Mouse (Mus musculus): ENCODE measurements at regions not wholly inside any gene's neighbourhood (a gene's known extent, or its start where the extent isn't known, plus 50 kb on each side); places are given as distances from the start of the nearest gene placed in this dataset.
A peak's percentile ranks its signal among the peaks of the same experiment; 100 is the strongest.

- Histone ChIP-seq H3K4me3 (replicated peaks) (no peak overlapping the region), H3K27me3 (no peaks in the 10 kb centered on the region), H3K27ac (no peak overlapping the region), H3K4me1 (no peaks in the 10 kb centered on the region), H3K36me3 (no peaks in the 10 kb centered on the region), H3K9ac (no peak overlapping the region), H3K9me3 (replicated peaks) (no peaks in the 10 kb centered on the region), H3K4me2 (no peak overlapping the region)
- ATAC-seq (replicated peaks; ENCODE audit: low FRiP score), result no peak
- WGBS, result 90% methylated on average over 6 of the region's 6 CpGs
These were observed 111.2 kb upstream of the Spred1 start for GRCm38 (mm10) chr2:117010001-117010400.

GRCm38 (mm10) chr2:117010942-117011341 lies 110.2 kb upstream of the Spred1 start:
- no peaks in the 10 kb centered on the region for H3K36me3 ChIP-seq
- no peak overlapping the region for H3K9ac ChIP-seq
- no peak overlapping the region for H3K27ac ChIP-seq
- no peaks in the 10 kb centered on the region for H3K9me3 ChIP-seq (replicated peaks)
- H3K4me3 ChIP-seq (replicated peaks), result no peak overlapping the region
- H3K4me1 ChIP-seq, result no peaks in the 10 kb centered on the region
- no peak for ATAC-seq (replicated peaks; ENCODE audit: low FRiP score)
- H3K27me3 ChIP-seq, result no peaks in the 10 kb centered on the region
- H3K4me2 ChIP-seq, result no peak overlapping the region

GRCm38 (mm10) chr2:117017921-117018651 lies 103.1 kb upstream of the Spred1 start:
- Histone ChIP-seq H3K4me2 (no peak overlapping the region), H3K9me3 (replicated peaks) (no peaks in the 10 kb centered on the region), H3K9ac (no peak overlapping the region), H3K4me1 (peaks cover 15% of the 10 kb centered on the region), H3K27ac (peak overlapping the region; percentile 80), H3K36me3 (no peaks in the 10 kb centered on the region), H3K4me3 (replicated peaks) (no peak overlapping the region), H3K27me3 (no peaks in the 10 kb centered on the region)
- 49% methylated on average over 12 of the region's 12 CpGs for WGBS
- ATAC-seq (replicated peaks; ENCODE audit: low FRiP score), result peak; percentile 75

GRCm38 (mm10) chr2:117018917-117019538 lies 102.1 kb upstream of the Spred1 start:
- Histone ChIP-seq H3K4me3 (replicated peaks) (no peak overlapping the region), H3K27me3 (no peaks in the 10 kb centered on the region), H3K9ac (no peak overlapping the region), H3K27ac (peak overlapping the region; percentile 80), H3K9me3 (replicated peaks) (no peaks in the 10 kb centered on the region), H3K4me2 (no peak overlapping the region), H3K4me1 (peaks cover 15% of the 10 kb centered on the region), H3K36me3 (no peaks in the 10 kb centered on the region)
- peak; percentile 71 for ATAC-seq (replicated peaks; ENCODE audit: low FRiP score)
- WGBS, result 27% methylated on average over 6 of the region's 6 CpGs

GRCm38 (mm10) chr2:117019552-117019951 lies 101.6 kb upstream of the Spred1 start:
- Histone ChIP-seq H3K4me2 (no peak overlapping the region), H3K27me3 (no peaks in the 10 kb centered on the region), H3K4me1 (peaks cover 15% of the 10 kb centered on the region), H3K9me3 (replicated peaks) (no peaks in the 10 kb centered on the region), H3K4me3 (replicated peaks) (no peak overlapping the region), H3K27ac (peak overlapping the region; percentile 80; the same call in 1 of the 2 replicates), H3K9ac (no peak overlapping the region), H3K36me3 (no peaks in the 10 kb centered on the region)
- WGBS, result 89% methylated on average over 1 of the region's 1 CpGs
- no peak for ATAC-seq (replicated peaks; ENCODE audit: low FRiP score)

GRCm38 (mm10) chr2:117021787-117022186 lies 99.4 kb upstream of the Spred1 start:
- Histone ChIP-seq H3K27me3 (no peaks in the 10 kb centered on the region), H3K9me3 (replicated peaks) (no peaks in the 10 kb centered on the region), H3K27ac (no peak overlapping the region), H3K4me2 (no peak overlapping the region), H3K9ac (no peak overlapping the region), H3K4me1 (peaks cover 15% of the 10 kb centered on the region), H3K36me3 (no peaks in the 10 kb centered on the region), H3K4me3 (replicated peaks) (no peak overlapping the region)
- WGBS, result 31% methylated on average over 6 of the region's 6 CpGs
- ATAC-seq (replicated peaks; ENCODE audit: low FRiP score), result no peak

- WGBS, result 94% methylated on average over 1 of the region's 1 CpGs
- no peaks in the 10 kb centered on the region for H3K36me3 ChIP-seq
- no peak for ATAC-seq (replicated peaks; ENCODE audit: low FRiP score)
These were observed 97.7 kb upstream of the Spred1 start for GRCm38 (mm10) chr2:117023436-117023835.

GRCm38 (mm10) chr2:117027071-117027470 lies 94.1 kb upstream of the Spred1 start:
- no peak overlapping the region for H3K4me2 ChIP-seq
- 40% methylated on average over 4 of the region's 4 CpGs for WGBS
- H3K27ac ChIP-seq, result no peak overlapping the region

More at GRCm38 (mm10) chr2:117023436-117023835, 97.7 kb upstream of the Spred1 start:
- Histone ChIP-seq H3K4me2 (no peak overlapping the region), H3K9me3 (replicated peaks) (no peaks in the 10 kb centered on the region), H3K4me3 (replicated peaks) (no peak overlapping the region), H3K27ac (no peak overlapping the region), H3K27me3 (no peaks in the 10 kb centered on the region), H3K9ac (no peak overlapping the region), H3K4me1 (peaks cover 12% of the 10 kb centered on the region)

GRCm38 (mm10) chr2:117028771-117029170 lies 92.4 kb upstream of the Spred1 start:
- 32% methylated on average over 6 of the region's 6 CpGs for WGBS

More at GRCm38 (mm10) chr2:117027071-117027470, 94.1 kb upstream of the Spred1 start:
- H3K9ac ChIP-seq, result no peak overlapping the region
- H3K4me3 ChIP-seq (replicated peaks), result no peak overlapping the region
- peaks cover 3% of the 10 kb centered on the region for H3K4me1 ChIP-seq
- no peaks in the 10 kb centered on the region for H3K36me3 ChIP-seq
- no peaks in the 10 kb centered on the region for H3K27me3 ChIP-seq
- ATAC-seq (replicated peaks; ENCODE audit: low FRiP score), result no peak
- H3K9me3 ChIP-seq (replicated peaks), result no peaks in the 10 kb centered on the region

GRCm38 (mm10) chr2:117036197-117036872 lies 84.8 kb upstream of the Spred1 start:
- ATAC-seq (replicated peaks; ENCODE audit: low FRiP score), result no peak
- Histone ChIP-seq H3K27me3 (no peaks in the 10 kb centered on the region), H3K4me2 (no peak overlapping the region), H3K36me3 (no peaks in the 10 kb centered on the region), H3K4me3 (replicated peaks) (no peak overlapping the region), H3K27ac (0 out of 2 replicates have a peak overlapping the region, but pooled peaks have one; percentile 13), H3K9ac (no peak overlapping the region), H3K9me3 (replicated peaks) (no peaks in the 10 kb centered on the region), H3K4me1 (peaks cover 11% of the 10 kb centered on the region)
- WGBS, result 45% methylated on average over 8 of the region's 8 CpGs

More at GRCm38 (mm10) chr2:117028771-117029170, 92.4 kb upstream of the Spred1 start:
- no peak overlapping the region for H3K4me3 ChIP-seq (replicated peaks)
- H3K36me3 ChIP-seq, result no peaks in the 10 kb centered on the region
- no peaks in the 10 kb centered on the region for H3K27me3 ChIP-seq
- peaks cover 3% of the 10 kb centered on the region for H3K4me1 ChIP-seq
- ATAC-seq (replicated peaks; ENCODE audit: low FRiP score), result no peak
- H3K4me2 ChIP-seq, result no peak overlapping the region
- H3K27ac ChIP-seq, result no peak overlapping the region
- no peak overlapping the region for H3K9ac ChIP-seq
- no peaks in the 10 kb centered on the region for H3K9me3 ChIP-seq (replicated peaks)

- no peak for ATAC-seq (replicated peaks; ENCODE audit: low FRiP score)
- Histone ChIP-seq H3K36me3 (no peaks in the 10 kb centered on the region), H3K9me3 (replicated peaks) (no peaks in the 10 kb centered on the region), H3K27ac (no peak overlapping the region), H3K4me1 (peaks cover 11% of the 10 kb centered on the region), H3K4me2 (no peak overlapping the region), H3K27me3 (no peaks in the 10 kb centered on the region), H3K9ac (no peak overlapping the region), H3K4me3 (replicated peaks) (no peak overlapping the region)
- WGBS, result 25% methylated on average over 3 of the region's 3 CpGs
These were observed 81.0 kb upstream of the Spred1 start for GRCm38 (mm10) chr2:117040211-117040610.

- Histone ChIP-seq H3K9me3 (replicated peaks) (no peaks in the 10 kb centered on the region), H3K9ac (no peak overlapping the region), H3K4me1 (peaks cover 6% of the 10 kb centered on the region; the same call in 1 of the 2 replicates), H3K27me3 (no peaks in the 10 kb centered on the region), H3K27ac (0 out of 2 replicates have a peak overlapping the region, but pooled peaks have one; percentile 10), H3K4me2 (no peak overlapping the region), H3K36me3 (no peaks in the 10 kb centered on the region), H3K4me3 (replicated peaks) (no peak overlapping the region)
- no peak for ATAC-seq (replicated peaks; ENCODE audit: low FRiP score)
- WGBS, result 47% methylated on average over 7 of the region's 7 CpGs
These were observed 77.3 kb upstream of the Spred1 start for GRCm38 (mm10) chr2:117043831-117044230.
